Mouse (Mus musculus) small intestine, adult 2 months (tissue): ENCODE measurements around the gene Gucd1.

Source experiments
- CTCF ChIP-seq: fragments of 200-500 bp; IDR thresholded peaks from 2 replicates; pipeline ENCODE4 v1.5.1; 2012; ENCODE audit warnings: low read depth, mild to moderate bottlenecking, control low read depth, inconsistent platforms, low read length, moderate library complexity, mixed read lengths; ENCODE audit not compliant: insufficient replicate concordance, insufficient read length; ENCODE audit errors: extremely low read depth
- POLR2A ChIP-seq: fragments of 200-500 bp; IDR thresholded peaks from 2 replicates; pipeline ENCODE4 v1.6.1; 2012; ENCODE audit warnings: low read depth, mild to moderate bottlenecking, control low read depth, inconsistent platforms, low read length, moderate library complexity

DNA sequence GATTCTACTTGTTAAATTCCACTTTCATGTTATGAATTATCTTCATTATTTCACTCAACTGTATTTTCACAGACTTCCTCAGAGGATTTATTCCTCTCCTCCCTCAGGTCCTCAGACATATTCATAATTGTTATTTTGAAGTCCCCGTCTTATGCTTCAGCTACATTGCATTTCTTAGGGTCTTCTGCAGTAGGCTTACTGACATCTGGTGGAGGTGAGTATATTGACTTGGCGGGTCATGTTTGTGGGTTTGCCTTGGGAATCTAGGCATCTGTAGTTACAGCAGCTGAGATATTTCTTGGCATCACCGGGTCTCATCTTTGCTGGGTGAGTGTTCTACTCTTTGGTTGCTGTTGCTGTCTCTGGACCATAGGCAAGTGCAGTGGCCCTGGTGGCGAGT is 116.8 kb downstream of the Gucd1 start, which contains the start of gene Upb1:
- TF ChIP-seq CTCF (no peak), POLR2A (no peak)
